Mouse (Mus musculus): Measurements from ENCODE around the gene Armc12. TPM values are rescaled to one million over a fixed set of nuclear protein-coding genes. Genes with fewer than 3 reads are reported as not detected.

Gene Armc12
- polyA plus RNA-seq (2014; fragmentation: Nextera tagmentation; extraction: Ambion mirVana) = not detected in 2 replicates

DNA sequence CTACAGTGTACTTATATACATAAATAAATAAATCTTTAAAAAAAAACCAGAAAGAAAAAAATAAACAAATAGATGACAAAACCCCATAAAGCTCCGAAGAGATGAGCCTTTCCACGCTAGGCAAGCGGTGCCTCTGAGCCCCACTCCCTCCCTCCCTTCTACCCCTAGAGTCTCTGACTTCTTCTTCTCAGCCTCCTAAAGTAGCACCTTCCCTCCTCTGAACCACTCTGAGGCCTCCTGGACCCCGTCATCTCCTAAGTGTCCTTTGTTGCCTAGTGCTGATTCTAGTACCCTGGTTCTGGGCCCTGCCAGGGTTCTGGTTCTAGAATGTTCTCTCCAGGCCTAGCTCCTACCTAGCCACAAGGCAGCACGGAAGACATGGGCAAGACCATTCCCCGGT, at the start of gene Armc12:
Gene Armc12, plus strand, starts transcription at position 301 of the 400 bp plus-strand sequence.
- H3K9ac ChIP-seq (ENCODE audit: low read length) = no peak within 1 kb of the TSS
- H3K4me2 ChIP-seq (ENCODE audit: low read length) = no peak within 1 kb of the TSS
- peaks cover 0 to 3% of the 10 kb centered on the region in 2 experiments; a peak in 1 of 4 replicates for H3K4me1 ChIP-seq (ENCODE audit: control insufficient read depth in 2 of 2, insufficient read depth in 2 of 2, low read length in 2 of 2)
- WGBS = 88% methylated on average over 6 of the region's 6 CpGs
- peaks cover 16% of the 10 kb centered on the region for H3K27me3 ChIP-seq (ENCODE audit: control insufficient read depth, insufficient read depth, low read length)
- H3K27ac ChIP-seq (replicated peaks in 1 of 2; ENCODE audit: control insufficient read depth in 1 of 2, insufficient read depth in 1 of 2, low read depth in 2 of 2, low read length in 2 of 2) = no peak within 1 kb of the TSS
- no peak within 1 kb of the TSS for H3K4me3 ChIP-seq (ENCODE audit: control insufficient read depth in 1 of 2, insufficient read depth in 1 of 2, low read depth in 1 of 2, low read length in 2 of 2)
- ATAC-seq (ENCODE audit: insufficient number of reproducible peaks, insufficient read depth, low FRiP score, low read depth) = no peak
- H3K9me3 ChIP-seq (ENCODE audit: control insufficient read depth, low read length) = no peaks in the 10 kb centered on the region
- H3K36me3 ChIP-seq (ENCODE audit: control insufficient read depth, insufficient read depth, low read length) = no peaks in the 10 kb centered on the region

DNA sequence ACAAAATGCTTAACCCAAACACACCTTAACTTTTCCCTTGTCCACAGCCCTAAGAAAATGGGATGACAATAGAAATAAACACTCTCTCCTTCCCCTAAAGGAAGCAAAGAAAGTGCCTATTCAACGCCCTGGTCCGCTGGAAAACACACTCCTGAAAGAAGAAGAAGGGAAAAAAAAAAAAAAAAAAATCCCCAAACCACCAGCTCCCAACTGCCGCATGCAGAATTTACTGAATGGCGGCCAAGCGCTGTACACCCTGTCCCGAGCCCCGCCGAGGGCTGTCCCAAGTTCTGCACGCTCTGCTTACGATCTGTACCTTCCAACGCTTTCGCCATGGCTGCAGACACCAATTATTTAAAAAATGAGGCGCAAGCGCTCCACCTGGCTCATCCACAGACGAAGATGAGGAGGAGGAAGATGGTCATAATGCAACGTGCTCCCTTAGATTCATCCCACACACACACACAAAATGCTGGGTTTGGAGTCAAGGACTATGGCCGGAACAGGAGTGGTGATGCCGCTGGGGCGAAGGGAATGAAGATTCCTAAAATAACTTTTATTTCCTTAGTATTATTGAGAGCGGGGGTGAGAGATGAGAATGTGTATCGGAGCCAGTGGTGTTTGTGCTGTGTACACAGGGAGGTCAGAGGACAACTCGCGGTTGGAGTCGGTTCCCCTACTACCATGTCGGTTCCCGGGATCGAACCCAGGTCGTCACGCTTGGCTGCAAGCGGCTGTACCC, 45.7 kb upstream of the Armc12 start:
- peak overlapping the region; percentile 85 for H3K9ac ChIP-seq (ENCODE audit: low read length)
- peak overlapping the region; percentile 81 to 92 for H3K4me3 ChIP-seq (ENCODE audit: control insufficient read depth in 1 of 2, insufficient read depth in 1 of 2, low read depth in 1 of 2, low read length in 2 of 2)
- peak overlapping the region; percentile 89 for H3K4me2 ChIP-seq (ENCODE audit: low read length)
- no peaks in the 10 kb centered on the region for H3K9me3 ChIP-seq (ENCODE audit: control insufficient read depth, low read length)
- no peaks in the 10 kb centered on the region for H3K27me3 ChIP-seq (ENCODE audit: control insufficient read depth, insufficient read depth, low read length)
- no peak for ATAC-seq (ENCODE audit: insufficient number of reproducible peaks, insufficient read depth, low FRiP score, low read depth)
- peak overlapping the region in 1 of 2 experiments; percentile 75; a peak in 1 of 4 replicates for H3K27ac ChIP-seq (replicated peaks in 1 of 2; ENCODE audit: control insufficient read depth in 1 of 2, insufficient read depth in 1 of 2, low read depth in 2 of 2, low read length in 2 of 2)
- 2% methylated on average over 27 of the region's 30 CpGs for WGBS
- no peaks in the 10 kb centered on the region for H3K36me3 ChIP-seq (ENCODE audit: control insufficient read depth, insufficient read depth, low read length)
- H3K4me1 ChIP-seq (ENCODE audit: control insufficient read depth in 2 of 2, insufficient read depth in 2 of 2, low read length in 2 of 2) = peaks cover 0 to 4% of the 10 kb centered on the region in 2 experiments; a peak in 2 of 4 replicates

DNA sequence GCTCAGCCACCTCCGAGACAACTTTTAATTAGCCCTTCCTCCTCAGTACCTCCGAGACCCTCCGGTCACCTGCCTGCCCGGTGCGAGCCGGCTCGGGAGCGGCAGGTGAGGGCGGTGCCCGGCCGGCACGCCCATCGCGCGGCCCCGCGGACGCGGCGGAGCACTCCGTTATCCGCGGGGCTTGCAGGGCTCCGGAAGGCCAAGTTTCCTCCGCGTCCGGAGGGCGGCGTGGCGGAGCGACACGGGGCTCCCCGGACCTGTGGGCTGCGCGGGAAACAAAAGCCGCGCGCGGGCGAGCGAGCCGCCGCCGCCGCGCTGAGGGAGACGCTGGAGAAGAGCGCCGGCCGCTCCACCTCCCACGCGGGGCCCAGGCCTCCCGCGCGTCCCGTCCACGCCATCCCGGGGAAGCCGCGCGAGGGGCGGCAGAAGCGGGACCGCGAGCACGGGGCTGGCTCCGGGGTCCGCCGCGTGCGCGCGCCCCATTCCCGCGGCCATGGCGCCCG, 45.1 kb upstream of the Armc12 start:
- under 1% methylated on average over 35 of the region's 77 CpGs for WGBS
- Histone ChIP-seq H3K4me2 (ENCODE audit: low read length) (peak overlapping the region; percentile 89), H3K27ac (replicated peaks in 1 of 2; ENCODE audit: control insufficient read depth in 1 of 2, insufficient read depth in 1 of 2, low read depth in 2 of 2, low read length in 2 of 2) (peak overlapping the region; percentile 51 to 75; a peak in 3 of 4 replicates), H3K4me3 (ENCODE audit: control insufficient read depth in 1 of 2, insufficient read depth in 1 of 2, low read depth in 1 of 2, low read length in 2 of 2) (peak overlapping the region; percentile 81 to 92), H3K4me1 (ENCODE audit: control insufficient read depth in 2 of 2, insufficient read depth in 2 of 2, low read length in 2 of 2) (peaks cover 0 to 4% of the 10 kb centered on the region in 2 experiments; a peak in 2 of 4 replicates), H3K27me3 (ENCODE audit: control insufficient read depth, insufficient read depth, low read length) (no peaks in the 10 kb centered on the region), H3K36me3 (ENCODE audit: control insufficient read depth, insufficient read depth, low read length) (no peaks in the 10 kb centered on the region), H3K9ac (ENCODE audit: low read length) (peak overlapping the region; percentile 85), H3K9me3 (ENCODE audit: control insufficient read depth, low read length) (no peaks in the 10 kb centered on the region)
- ATAC-seq (ENCODE audit: insufficient number of reproducible peaks, insufficient read depth, low FRiP score, low read depth) = 0 out of 2 replicates have a peak, but pooled peaks have one; percentile 4

DNA sequence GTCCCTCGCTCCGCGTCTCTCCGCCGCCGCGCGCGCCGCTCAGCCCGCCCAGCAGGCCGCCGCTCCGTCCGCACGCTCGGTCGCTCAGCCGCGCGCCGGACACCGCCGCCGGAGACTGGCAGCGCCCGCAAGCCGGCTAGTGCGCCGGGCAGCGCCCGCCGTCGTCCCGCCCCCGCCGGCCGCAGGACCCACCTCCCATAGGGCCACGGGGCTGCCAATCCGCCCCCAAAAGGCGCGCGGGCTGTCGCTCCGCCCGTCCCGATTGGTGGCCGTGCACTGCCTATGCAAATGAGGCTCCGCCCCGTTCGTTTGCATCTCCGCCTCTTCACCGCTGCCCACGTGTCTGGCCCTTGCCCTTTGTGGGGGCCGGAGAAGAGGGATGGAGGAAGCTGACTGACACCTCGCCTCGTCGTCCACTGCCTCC, 44.6 kb upstream of the Armc12 start:
- 1% methylated on average over 47 of the region's 58 CpGs for WGBS
- Histone ChIP-seq H3K4me2 (ENCODE audit: low read length) (peak overlapping the region; percentile 89), H3K9me3 (ENCODE audit: control insufficient read depth, low read length) (no peaks in the 10 kb centered on the region), H3K36me3 (ENCODE audit: control insufficient read depth, insufficient read depth, low read length) (no peaks in the 10 kb centered on the region), H3K4me3 (ENCODE audit: control insufficient read depth in 1 of 2, insufficient read depth in 1 of 2, low read depth in 1 of 2, low read length in 2 of 2) (peak overlapping the region; percentile 81 to 92), H3K27ac (replicated peaks in 1 of 2; ENCODE audit: control insufficient read depth in 1 of 2, insufficient read depth in 1 of 2, low read depth in 2 of 2, low read length in 2 of 2) (peak overlapping the region; percentile 51 to 75; a peak in 3 of 4 replicates), H3K27me3 (ENCODE audit: control insufficient read depth, insufficient read depth, low read length) (no peaks in the 10 kb centered on the region), H3K4me1 (ENCODE audit: control insufficient read depth in 2 of 2, insufficient read depth in 2 of 2, low read length in 2 of 2) (peaks cover 0 to 4% of the 10 kb centered on the region in 2 experiments; a peak in 2 of 4 replicates), H3K9ac (ENCODE audit: low read length) (peak overlapping the region; percentile 85)
- peak; percentile 99 for ATAC-seq (ENCODE audit: insufficient number of reproducible peaks, insufficient read depth, low FRiP score, low read depth)

DNA sequence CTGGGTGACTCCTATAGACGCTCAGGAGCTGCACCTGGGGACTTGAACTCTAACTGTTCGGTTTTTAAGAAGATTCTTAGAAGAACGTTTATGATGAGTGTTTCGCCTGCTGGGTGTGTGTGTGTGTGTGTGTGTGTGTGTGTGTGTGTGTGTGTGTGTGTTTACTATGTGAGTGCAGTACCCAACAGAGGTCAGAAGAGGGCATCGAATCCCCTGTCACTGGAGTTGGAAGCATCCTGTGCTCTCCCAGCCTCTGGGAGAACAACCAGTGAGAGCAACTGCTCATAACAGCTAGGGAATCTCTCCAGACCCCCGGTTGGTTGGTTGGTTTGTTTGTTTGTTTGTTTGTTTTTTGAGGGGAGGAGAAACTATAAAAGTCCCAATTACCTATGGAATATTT, 43.9 kb upstream of the Armc12 start:
- no peak overlapping the region for H3K4me3 ChIP-seq (ENCODE audit: control insufficient read depth in 1 of 2, insufficient read depth in 1 of 2, low read depth in 1 of 2, low read length in 2 of 2)
- no peaks in the 10 kb centered on the region for H3K9me3 ChIP-seq (ENCODE audit: control insufficient read depth, low read length)
- no peak for ATAC-seq (ENCODE audit: insufficient number of reproducible peaks, insufficient read depth, low FRiP score, low read depth)
- WGBS = 83% methylated on average over 6 of the region's 6 CpGs
- H3K36me3 ChIP-seq (ENCODE audit: control insufficient read depth, insufficient read depth, low read length) = no peaks in the 10 kb centered on the region
- H3K27ac ChIP-seq (replicated peaks in 1 of 2; ENCODE audit: control insufficient read depth in 1 of 2, insufficient read depth in 1 of 2, low read depth in 2 of 2, low read length in 2 of 2) = no peak overlapping the region
- peaks cover 0 to 4% of the 10 kb centered on the region in 2 experiments; a peak in 2 of 4 replicates for H3K4me1 ChIP-seq (ENCODE audit: control insufficient read depth in 2 of 2, insufficient read depth in 2 of 2, low read length in 2 of 2)
- H3K27me3 ChIP-seq (ENCODE audit: control insufficient read depth, insufficient read depth, low read length) = no peaks in the 10 kb centered on the region
- H3K4me2 ChIP-seq (ENCODE audit: low read length) = peak overlapping the region; percentile 89
- H3K9ac ChIP-seq (ENCODE audit: low read length) = no peak overlapping the region

DNA sequence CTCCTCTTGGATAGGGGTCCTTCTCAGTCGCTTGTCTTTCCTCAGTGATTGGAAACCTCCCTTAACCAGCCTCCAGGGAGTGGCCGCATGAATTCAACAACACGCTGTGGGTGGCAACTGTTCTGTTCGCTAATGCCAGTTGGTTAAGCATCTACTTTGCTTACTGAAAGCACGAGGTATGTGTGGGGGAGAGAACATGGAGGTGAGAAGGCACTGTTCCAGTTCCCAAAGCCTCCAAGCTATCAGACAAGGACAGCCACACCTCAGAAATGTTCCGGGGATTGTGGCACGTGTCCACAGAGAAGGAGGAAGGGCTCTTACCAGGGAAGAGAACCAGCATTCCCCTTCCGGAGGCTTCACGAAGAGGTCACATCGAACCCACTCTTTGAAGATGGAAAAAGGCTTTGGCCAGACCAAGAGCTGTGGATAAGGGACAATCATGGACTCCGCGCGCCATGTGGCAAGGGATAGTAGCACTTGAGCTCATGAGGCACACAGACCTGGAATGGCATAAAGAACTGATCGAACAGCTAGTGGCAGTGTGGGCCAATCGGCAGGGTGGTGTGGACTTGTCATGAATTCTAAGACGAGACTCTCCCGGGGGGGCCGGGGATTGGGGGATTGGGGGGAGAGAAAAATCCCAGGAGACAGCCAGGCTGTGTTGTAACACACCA, 42.9 kb upstream of the Armc12 start:
- WGBS = 91% methylated on average over 18 of the region's 18 CpGs
- no peak overlapping the region for H3K27ac ChIP-seq (replicated peaks in 1 of 2; ENCODE audit: control insufficient read depth in 1 of 2, insufficient read depth in 1 of 2, low read depth in 2 of 2, low read length in 2 of 2)

DNA sequence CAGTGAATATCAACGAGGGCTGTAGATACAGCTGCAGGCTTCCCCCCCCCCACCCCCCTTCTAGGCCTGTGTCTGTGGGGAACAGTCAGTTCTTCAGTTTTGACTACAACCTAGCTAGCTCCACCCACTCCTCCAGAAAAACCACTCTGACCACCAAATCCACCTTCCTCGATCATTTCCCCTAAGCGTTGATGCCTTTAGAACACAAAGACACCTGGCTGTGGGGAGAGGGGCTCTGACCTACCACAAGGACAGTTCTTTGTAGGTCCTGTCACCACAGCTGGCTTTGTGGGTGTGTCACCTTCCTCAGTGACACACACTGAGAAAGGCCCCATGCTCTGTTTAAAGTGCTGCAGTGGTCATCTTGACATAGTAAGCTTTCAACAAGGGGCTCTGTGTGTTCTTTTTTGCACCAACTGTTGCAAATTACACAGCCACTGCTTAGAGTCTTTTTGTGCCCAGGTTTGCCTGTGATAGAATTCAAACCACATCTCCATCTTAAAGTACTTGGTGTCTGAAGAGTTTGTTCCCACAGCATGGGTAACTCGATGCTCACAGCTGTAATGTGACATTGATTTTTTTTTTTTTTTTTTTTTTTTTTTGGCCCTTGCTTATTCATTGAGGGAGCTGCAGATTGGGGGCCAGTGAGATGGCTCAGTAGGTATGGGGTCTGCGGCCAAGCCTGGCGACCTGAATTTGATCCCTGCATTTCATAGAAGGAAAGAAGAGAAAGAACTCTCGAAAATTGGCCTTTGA, 42.2 kb upstream of the Armc12 start:
- Histone ChIP-seq H3K4me1 (ENCODE audit: control insufficient read depth in 2 of 2, insufficient read depth in 2 of 2, low read length in 2 of 2) (peaks cover 0 to 4% of the 10 kb centered on the region in 2 experiments; a peak in 2 of 4 replicates), H3K9ac (ENCODE audit: low read length) (no peak overlapping the region), H3K4me3 (ENCODE audit: control insufficient read depth in 1 of 2, insufficient read depth in 1 of 2, low read depth in 1 of 2, low read length in 2 of 2) (no peak overlapping the region), H3K27ac (replicated peaks in 1 of 2; ENCODE audit: control insufficient read depth in 1 of 2, insufficient read depth in 1 of 2, low read depth in 2 of 2, low read length in 2 of 2) (no peak overlapping the region), H3K9me3 (ENCODE audit: control insufficient read depth, low read length) (no peaks in the 10 kb centered on the region), H3K36me3 (ENCODE audit: control insufficient read depth, insufficient read depth, low read length) (no peaks in the 10 kb centered on the region), H3K27me3 (ENCODE audit: control insufficient read depth, insufficient read depth, low read length) (no peaks in the 10 kb centered on the region), H3K4me2 (ENCODE audit: low read length) (no peak overlapping the region)
- ATAC-seq (ENCODE audit: insufficient number of reproducible peaks, insufficient read depth, low FRiP score, low read depth) = no peak
- 70% methylated on average over 7 of the region's 7 CpGs for WGBS

More for the DNA sequence above, 42.9 kb upstream of the Armc12 start:
- H3K9me3 ChIP-seq (ENCODE audit: control insufficient read depth, low read length) = no peaks in the 10 kb centered on the region
- no peaks in the 10 kb centered on the region for H3K27me3 ChIP-seq (ENCODE audit: control insufficient read depth, insufficient read depth, low read length)
- peaks cover 0 to 4% of the 10 kb centered on the region in 2 experiments; a peak in 2 of 4 replicates for H3K4me1 ChIP-seq (ENCODE audit: control insufficient read depth in 2 of 2, insufficient read depth in 2 of 2, low read length in 2 of 2)
- H3K36me3 ChIP-seq (ENCODE audit: control insufficient read depth, insufficient read depth, low read length) = no peaks in the 10 kb centered on the region
- no peak overlapping the region for H3K4me3 ChIP-seq (ENCODE audit: control insufficient read depth in 1 of 2, insufficient read depth in 1 of 2, low read depth in 1 of 2, low read length in 2 of 2)
- no peak overlapping the region for H3K4me2 ChIP-seq (ENCODE audit: low read length)
- ATAC-seq (ENCODE audit: insufficient number of reproducible peaks, insufficient read depth, low FRiP score, low read depth) = no peak
- no peak overlapping the region for H3K9ac ChIP-seq (ENCODE audit: low read length)

Measured in heart, embryonic 14.5 days (tissue).